Mouse (Mus musculus) heart, adult 2 months (tissue): Measurements from ENCODE around the gene Mov10l1. TPM values are rescaled to one million over a fixed set of nuclear protein-coding genes. Genes with fewer than 3 reads are reported as not detected.

Experiments
- DNase-seq, 2 experiments: peaks; one replicate each; pipeline ENCODE4 v3.0.0; 2021
- H3K27ac ChIP-seq: fragments of 200-600 bp; 2 replicates; pipeline ENCODE4 v1.8.1; 2022
- H3K27me3 ChIP-seq: fragments of 200-500 bp; 2 replicates; pipeline ENCODE4 v1.6.1; 2012; ENCODE audit warnings: mild to moderate bottlenecking, low read length, inconsistent platforms, mixed read lengths; ENCODE audit not compliant: control insufficient read depth, insufficient read depth
- H3K36me3 ChIP-seq: fragments of 200-500 bp; 2 replicates; pipeline ENCODE4 v1.6.1; 2012; ENCODE audit warnings: low read length, inconsistent platforms; ENCODE audit not compliant: control insufficient read depth, insufficient read depth
- H3K4me1 ChIP-seq: fragments of 200-500 bp; 2 replicates; pipeline ENCODE4 v1.6.1; 2011; ENCODE audit warnings: low read length; ENCODE audit not compliant: control insufficient read depth, insufficient read depth
- H3K4me3 ChIP-seq: fragments of 200-600 bp; 2 replicates; pipeline ENCODE4 v1.8.1; 2022
- H3K79me2 ChIP-seq: fragments of 200-500 bp; replicated peaks from 2 replicates; pipeline ENCODE4 v1.6.1; 2012; ENCODE audit warnings: mild to moderate bottlenecking, inconsistent platforms, low read length, moderate library complexity, mixed read lengths; ENCODE audit not compliant: control insufficient read depth, insufficient read depth
- H3K9ac ChIP-seq: fragments of 200-500 bp; 2 replicates; pipeline ENCODE4 v1.6.1; 2012; ENCODE audit warnings: low read depth, mild to moderate bottlenecking, control low read depth, inconsistent platforms, low read length, mixed read lengths
- CTCF ChIP-seq: fragments of 200-600 bp; IDR thresholded peaks from 2 replicates; pipeline ENCODE4 v1.8.1; 2022; ENCODE audit warnings: antibody characterized with exemption, mild to moderate bottlenecking, moderate library complexity
- EP300 ChIP-seq: fragments of 200-500 bp; IDR thresholded peaks from 2 replicates; pipeline ENCODE4 v1.6.1; 2011; ENCODE audit warnings: low read depth, low read length, control low read depth; ENCODE audit not compliant: insufficient read depth
- POLR2A ChIP-seq: fragments of 200-500 bp; IDR thresholded peaks from 2 replicates; pipeline ENCODE4 v1.6.1; 2011; ENCODE audit warnings: mild to moderate bottlenecking, low read depth, low read length, control low read depth; ENCODE audit not compliant: insufficient read depth
- WGBS: fragments of 180-500 bp; shearing (Covaris S2); methylation state at CpG from one replicate; pipeline ENCODE4 v1.1.7; 2018; 5-methylcytosine and 5-hydroxymethylcytosine counted together
- intact Hi-C: fragments of 180-260 bp; cut with DNase I; formaldehyde crosslinking; loops from one replicate; pipeline ENCODE4 v1.15.1; 2025
- polyA plus RNA-seq: library from polyadenylated mRNA; depleted of rRNA; stranded (reverse); fragments of >200 nt; gene quantifications from 2 replicates; pipeline ENCODE4 v1.2.3, GENCODE M21; 2012
- total RNA-seq, 2 experiments: library from RNA; stranded (reverse); gene quantifications; 2 replicates each; pipeline ENCODE4 v1.2.3; 2021

Mov10l1 gene
- total and polyA plus RNA-seq, 3 experiments, result 51.7 to 107 (median 96.4) TPM

DNA sequence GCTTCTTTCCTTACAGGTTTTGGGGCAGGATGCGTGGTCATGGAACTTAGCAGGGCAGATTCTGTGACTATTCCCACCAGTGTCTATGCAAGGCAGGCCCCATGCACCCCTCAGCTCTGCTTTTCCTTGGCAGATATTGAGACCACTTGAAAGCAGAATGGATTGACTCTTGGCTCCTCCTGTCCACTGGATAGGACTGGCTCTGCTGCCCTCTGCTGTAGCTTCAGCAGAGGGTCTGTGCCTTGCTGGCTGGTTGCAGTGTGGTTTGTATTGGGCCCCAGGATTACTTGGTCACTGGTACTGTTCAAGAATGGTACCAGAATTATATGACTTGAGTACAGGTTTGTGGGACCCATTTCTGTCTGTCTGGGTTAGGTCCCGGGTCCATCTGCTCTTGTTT, 16.4 kb downstream of the Mov10l1 start:
- H3K9ac ChIP-seq, result no peak overlapping the region
- no peak overlapping the region for H3K4me3 ChIP-seq
- H3K27me3 ChIP-seq, result no peaks in the 10 kb centered on the region
- TF ChIP-seq CTCF, result peak; percentile 56
- TF ChIP-seq POLR2A, result no peak
- intact Hi-C loops, result no loop called here
- H3K27ac ChIP-seq, result no peak overlapping the region
- no peaks in the 10 kb centered on the region for H3K79me2 ChIP-seq
- H3K4me1 ChIP-seq, result no peaks in the 10 kb centered on the region
- no peaks in the 10 kb centered on the region for H3K36me3 ChIP-seq
- 76% methylated on average over 2 of the region's 2 CpGs for WGBS
- no peak for DNase-seq

DNA sequence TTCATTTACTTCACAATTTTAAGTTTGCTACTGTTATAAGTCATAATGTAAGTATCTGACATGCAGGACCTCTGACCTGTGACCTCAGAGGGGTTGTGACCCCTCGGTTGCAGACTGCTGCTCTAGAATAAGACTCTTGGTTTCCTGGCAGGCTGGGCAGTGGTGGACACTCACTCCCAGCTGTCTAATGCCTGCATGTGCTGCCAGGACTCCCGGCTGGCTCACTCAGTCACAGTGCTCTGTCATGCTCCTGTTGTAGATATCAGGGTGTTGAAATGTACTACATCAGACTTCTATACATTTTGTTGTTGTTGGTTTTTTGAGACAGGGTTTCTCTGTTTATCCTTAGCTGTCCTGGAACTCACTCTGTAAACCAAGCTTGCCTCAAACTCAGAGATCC, 17.7 kb downstream of the Mov10l1 start:
- no peak for TF ChIP-seq CTCF
- TF ChIP-seq EP300, result no peak
- TF ChIP-seq POLR2A, result no peak
- H3K36me3 ChIP-seq, result no peaks in the 10 kb centered on the region

DNA sequence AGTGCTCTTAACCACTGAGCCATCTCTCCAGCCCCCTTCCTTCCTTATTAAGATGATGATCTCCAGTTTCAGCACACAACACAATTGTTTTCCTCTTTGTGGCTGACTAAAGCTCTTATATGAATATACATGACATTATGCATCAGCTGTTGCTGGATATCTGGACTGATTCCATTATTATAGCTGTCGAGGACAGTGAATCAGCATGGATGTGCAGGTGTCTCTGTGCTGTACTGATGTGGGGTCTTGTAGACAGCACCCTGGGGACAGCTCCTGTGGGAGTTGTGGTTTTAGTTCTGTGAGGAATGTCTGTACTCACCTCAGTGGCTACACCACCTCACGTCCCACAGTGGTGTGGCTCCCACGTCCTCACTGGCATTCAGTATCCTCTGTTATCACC, 18.5 kb downstream of the Mov10l1 start:
- intact Hi-C loops, result no loop called here
- TF ChIP-seq CTCF (no peak), POLR2A (no peak), EP300 (no peak)
- no peaks in the 10 kb centered on the region for H3K79me2 ChIP-seq
- WGBS, result 64% methylated on average over 3 of the region's 3 CpGs
- no peaks in the 10 kb centered on the region for H3K36me3 ChIP-seq
- no peaks in the 10 kb centered on the region for H3K27me3 ChIP-seq
- no peak overlapping the region for H3K27ac ChIP-seq
- H3K4me3 ChIP-seq, result no peak overlapping the region
- no peak for DNase-seq
- H3K4me1 ChIP-seq, result no peaks in the 10 kb centered on the region
- no peak overlapping the region for H3K9ac ChIP-seq

More for the DNA sequence above, 17.7 kb downstream of the Mov10l1 start:
- Histone ChIP-seq H3K9ac (no peak overlapping the region), H3K4me1 (no peaks in the 10 kb centered on the region), H3K27ac (no peak overlapping the region), H3K4me3 (no peak overlapping the region), H3K79me2 (no peaks in the 10 kb centered on the region), H3K27me3 (no peaks in the 10 kb centered on the region)
- intact Hi-C loops, result no loop called here
- 49% methylated on average over 2 of the region's 2 CpGs for WGBS
- no peak for DNase-seq

DNA sequence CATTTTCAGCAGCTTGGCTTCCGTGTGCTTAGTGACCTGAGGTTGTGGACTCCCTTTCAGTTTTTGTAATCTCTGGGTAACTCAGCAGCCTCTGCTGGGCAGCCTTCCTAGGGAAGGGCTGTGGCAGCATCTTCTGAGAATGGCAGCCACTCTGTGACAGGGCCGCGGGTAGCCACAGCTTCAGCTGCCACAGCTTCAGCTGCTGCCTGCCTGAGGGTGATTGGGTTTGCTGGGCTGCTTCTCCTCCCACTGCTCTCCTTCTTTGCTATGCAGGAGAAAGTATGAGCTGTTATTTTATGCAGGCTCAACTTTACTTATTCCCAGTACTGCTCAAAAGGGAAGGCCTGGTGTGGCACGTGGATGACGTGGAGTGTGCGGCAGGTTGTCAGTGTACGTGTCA, 24.3 kb downstream of the Mov10l1 start:
- no peaks in the 10 kb centered on the region; the same call in 1 of the 2 replicates for H3K27me3 ChIP-seq
- H3K36me3 ChIP-seq, result no peaks in the 10 kb centered on the region
- DNase-seq, result no peak
- no peaks in the 10 kb centered on the region for H3K4me1 ChIP-seq
- 92% methylated on average over 7 of the region's 7 CpGs for WGBS
- intact Hi-C loops, result no loop called here
- no peaks in the 10 kb centered on the region for H3K79me2 ChIP-seq
- H3K9ac ChIP-seq, result no peak overlapping the region
- no peak overlapping the region for H3K4me3 ChIP-seq
- no peak overlapping the region for H3K27ac ChIP-seq
- no peak for TF ChIP-seq EP300

DNA sequence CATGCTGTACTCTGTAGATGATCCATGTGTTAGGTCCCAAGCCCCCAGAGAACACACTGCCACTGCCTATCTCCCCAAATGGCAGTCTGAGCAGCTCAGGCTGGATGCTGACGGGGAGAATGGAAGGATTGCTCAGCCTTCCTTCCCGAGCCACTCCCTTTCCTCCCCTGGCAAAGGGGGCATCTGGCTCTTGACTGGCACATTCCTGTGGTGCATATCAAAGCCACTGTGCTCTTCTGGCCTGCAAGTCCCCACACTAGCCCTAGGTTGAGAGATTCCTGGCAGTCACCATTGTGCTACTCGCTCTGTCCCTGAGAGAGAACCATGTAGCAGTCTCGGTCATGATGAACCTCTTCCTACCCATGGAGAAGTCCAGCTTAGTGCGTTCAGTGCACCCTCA, 25.1 kb downstream of the Mov10l1 start:
- no peak for DNase-seq
- H3K36me3 ChIP-seq, result no peaks in the 10 kb centered on the region
- H3K27me3 ChIP-seq, result no peaks in the 10 kb centered on the region; the same call in 1 of the 2 replicates
- TF ChIP-seq CTCF (no peak), POLR2A (no peak), EP300 (no peak)
- no peaks in the 10 kb centered on the region for H3K4me1 ChIP-seq
- H3K79me2 ChIP-seq, result no peaks in the 10 kb centered on the region
- intact Hi-C loops, result no loop called here
- H3K4me3 ChIP-seq, result no peak overlapping the region
- H3K27ac ChIP-seq, result no peak overlapping the region
- WGBS, result 59% methylated on average over 5 of the region's 5 CpGs
- H3K9ac ChIP-seq, result no peak overlapping the region

DNA sequence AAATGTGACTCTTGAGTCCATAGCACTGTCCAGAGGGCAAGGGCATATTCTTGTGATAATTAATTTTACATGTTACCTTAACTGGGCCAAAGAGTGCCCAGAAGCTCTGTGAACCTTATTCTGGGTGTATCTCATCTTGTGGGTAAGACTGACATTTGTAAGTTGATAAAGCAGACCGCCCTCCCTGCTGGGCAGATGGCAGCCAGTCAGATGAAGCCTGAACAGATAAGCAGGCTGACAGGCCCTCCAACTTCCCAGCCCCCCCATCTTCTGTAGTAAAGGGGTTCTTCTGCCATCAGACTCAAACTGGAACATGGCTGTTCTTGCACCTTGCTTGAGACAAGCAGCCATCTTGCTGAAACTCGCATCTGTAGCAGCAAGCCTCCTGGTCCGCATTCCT, 34.0 kb downstream of the Mov10l1 start:
- intact Hi-C loops, result no loop called here
- Histone ChIP-seq H3K79me2 (no peaks in the 10 kb centered on the region), H3K27ac (no peak overlapping the region), H3K9ac (no peak overlapping the region), H3K36me3 (no peaks in the 10 kb centered on the region), H3K4me1 (no peaks in the 10 kb centered on the region), H3K4me3 (no peak overlapping the region), H3K27me3 (no peaks in the 10 kb centered on the region; the same call in 1 of the 2 replicates)
- TF ChIP-seq CTCF, result no peak
- no peak for TF ChIP-seq EP300
- TF ChIP-seq POLR2A, result no peak
- DNase-seq, result no peak
- 65% methylated on average over 3 of the region's 3 CpGs for WGBS

DNA sequence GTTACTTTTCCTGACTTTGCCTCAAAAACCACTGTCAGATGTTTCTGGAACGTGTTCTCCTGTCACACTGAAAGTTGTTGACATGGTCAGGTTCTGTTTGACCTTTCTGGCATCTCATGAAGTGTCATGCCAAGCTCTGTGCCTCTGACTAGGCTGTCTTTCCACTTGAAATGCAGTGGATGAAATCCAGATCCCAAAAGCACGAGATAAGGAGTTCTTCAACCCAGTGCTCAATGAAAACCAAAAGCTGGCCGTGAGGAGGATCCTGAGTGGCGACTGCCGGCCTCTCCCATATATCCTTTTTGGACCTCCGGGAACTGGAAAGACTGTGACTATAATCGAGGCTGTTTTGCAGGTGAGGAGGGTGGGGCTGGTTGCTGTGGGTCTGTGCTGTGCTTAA, 37.4 kb downstream of the Mov10l1 start:
- Histone ChIP-seq H3K36me3 (no peaks in the 10 kb centered on the region), H3K4me3 (peak overlapping the region; percentile 44), H3K9ac (peak overlapping the region; percentile 50), H3K27me3 (no peaks in the 10 kb centered on the region), H3K79me2 (no peaks in the 10 kb centered on the region), H3K27ac (peak overlapping the region; percentile 69), H3K4me1 (no peaks in the 10 kb centered on the region)
- WGBS, result 11% methylated on average over 7 of the region's 7 CpGs
- intact Hi-C loops, result loop anchor here (1.0 kb wide), 1 partner anchor 55 kb away; the partner anchor contains the start of gene Trabd
- TF ChIP-seq EP300 (peak; percentile 78; the same call in 1 of the 2 replicates), POLR2A (peak; percentile 33; the same call in 1 of the 2 replicates), CTCF (no peak)
- DNase-seq, result peak in 1 of 2 experiments; percentile 56
